Mouse (Mus musculus) thymus, postnatal 14 days (tissue): ENCODE results near the gene Stambpl1.
A peak's percentile ranks its signal among the peaks of the same experiment; 100 is the strongest.

ENCODE experiments used
- DNase-seq: peaks from one replicate; pipeline ENCODE4 v3.0.0; 2021

Gene Stambpl1

GRCm38 (mm10) chr19:34192008-34192963, at the start of gene Stambpl1:
Stambpl1 (plus strand) TSS chr19:34192229.
- DNase-seq, result peak; percentile 94

DNA sequence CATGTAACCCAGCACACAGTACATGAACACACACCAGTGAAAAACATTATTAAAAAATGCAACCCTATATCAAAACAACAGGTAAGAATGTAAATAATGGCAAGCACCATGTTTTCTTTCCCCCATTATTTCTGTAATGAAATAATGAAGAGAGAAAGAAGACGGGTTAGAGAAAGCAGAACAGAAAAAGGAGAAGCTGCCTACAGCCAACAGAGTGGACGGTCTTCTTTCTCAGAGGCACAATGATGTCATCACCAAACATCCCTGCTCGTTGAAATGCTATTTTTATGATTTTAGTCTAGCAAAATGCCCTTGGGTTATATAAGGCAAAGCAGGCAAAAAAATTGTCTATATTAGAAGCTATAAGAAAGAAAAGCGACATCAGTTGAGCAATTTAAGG, 43.6 kb upstream of the Stambpl1 start:
- no peak for DNase-seq

GRCm38 (mm10) chr19:34151909-34152308, 40.1 kb upstream of the Stambpl1 start:
- peak; percentile 59 for DNase-seq

DNA sequence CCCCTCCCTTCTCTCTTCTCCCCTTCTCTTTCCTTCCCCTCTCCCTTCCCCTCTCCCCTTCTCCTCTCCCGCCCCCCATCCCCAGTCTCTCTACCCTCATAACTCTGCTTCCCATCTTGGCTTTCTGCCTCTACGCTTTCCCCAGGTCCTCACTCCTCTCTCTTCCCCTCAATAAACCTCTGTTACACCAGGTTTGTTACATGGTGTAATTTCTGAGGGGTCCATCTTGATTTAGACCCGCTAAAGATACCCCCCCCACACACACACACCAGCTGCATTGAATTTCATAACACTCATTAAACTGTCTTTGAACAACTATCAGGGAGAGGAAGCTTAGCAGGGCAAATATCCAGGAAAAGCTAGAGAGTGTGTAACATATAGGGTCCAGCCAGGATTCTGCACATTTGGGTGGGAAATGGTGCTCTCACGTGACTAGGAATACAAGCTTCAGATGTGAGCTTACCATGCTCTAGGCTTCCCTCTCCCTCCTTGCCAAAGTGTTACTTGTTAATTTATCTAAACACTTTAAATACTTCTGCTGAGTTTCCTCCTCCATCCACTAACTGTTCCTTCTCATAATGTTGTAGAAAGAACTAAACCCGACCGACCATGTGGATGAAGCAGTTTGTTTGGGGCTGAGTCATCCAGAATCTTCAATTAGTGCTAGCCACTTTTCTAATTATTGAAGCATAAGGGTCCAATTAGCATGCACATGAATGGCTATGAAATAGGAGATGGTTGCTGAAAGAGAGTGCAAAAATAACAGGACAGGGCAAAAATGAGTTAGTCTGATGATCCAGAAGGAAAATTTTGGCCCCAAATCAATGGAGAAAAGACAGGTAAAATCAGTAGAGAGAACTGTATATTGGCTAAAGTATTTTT, 38.5 kb upstream of the Stambpl1 start:
- DNase-seq, result peak; percentile 3

DNA sequence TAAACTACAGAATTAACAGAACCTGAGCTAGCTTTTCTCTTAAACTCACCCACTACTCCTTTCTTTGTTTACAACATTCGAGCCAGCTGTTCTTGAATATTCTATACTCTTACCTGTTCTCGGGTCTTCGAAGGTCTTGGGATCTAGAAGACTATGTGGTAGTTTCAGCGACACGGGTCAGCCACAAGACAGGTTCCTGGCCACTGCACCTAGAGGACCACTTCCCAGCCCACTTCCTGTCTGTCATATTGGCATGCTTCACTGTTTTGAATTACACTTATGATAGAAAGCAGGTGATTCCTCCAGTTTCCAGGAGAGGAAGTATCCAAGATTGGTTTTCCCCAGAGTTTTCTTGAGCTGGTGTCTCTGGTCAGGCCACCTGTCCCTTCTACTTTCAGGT, 29.3 kb upstream of the Stambpl1 start:
- DNase-seq, result peak; percentile 15

DNA sequence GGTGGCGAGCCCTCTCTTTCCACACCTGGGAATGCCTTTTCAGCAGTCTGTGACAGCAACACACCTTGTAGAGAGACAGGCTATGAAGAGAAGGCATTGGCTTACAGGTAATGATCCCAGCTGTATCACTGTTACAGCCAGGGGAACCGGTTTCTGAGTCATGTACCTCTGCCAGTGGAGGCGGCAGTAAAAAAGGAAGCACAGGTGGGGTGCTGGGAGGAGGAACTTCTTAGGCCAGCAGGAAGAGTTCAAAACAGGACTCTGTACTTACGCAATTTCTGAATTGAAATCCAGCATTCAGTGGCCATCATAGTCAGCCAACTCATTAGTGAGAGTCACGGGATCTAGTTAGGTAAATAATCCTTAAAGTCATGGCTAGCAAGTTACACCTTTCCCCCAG, 26.1 kb upstream of the Stambpl1 start, which contains the start of gene Ankrd22:
Gene Ankrd22 (minus strand): TSS at position 163 of the 400 bp plus-strand sequence.
- DNase-seq, result peak; percentile 70

DNA sequence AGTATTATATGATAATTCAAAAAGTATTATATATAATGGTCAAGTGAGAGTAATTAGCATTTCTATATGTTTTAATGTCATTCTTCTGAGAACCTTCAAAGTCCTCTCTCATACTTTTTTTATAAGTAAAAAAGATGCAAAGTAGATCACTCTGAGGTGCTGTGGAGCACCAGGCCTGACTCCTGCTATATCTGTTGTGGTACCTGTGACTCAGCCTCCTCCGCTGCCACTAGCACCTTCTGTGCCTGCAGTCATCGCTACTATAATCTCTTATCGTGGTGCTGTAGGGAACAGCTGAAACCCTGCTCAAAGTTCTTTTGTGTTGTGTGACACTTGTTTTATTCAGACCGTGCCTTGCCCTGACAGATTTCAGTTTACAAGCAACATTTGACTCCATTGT, 25.6 kb upstream of the Stambpl1 start:
- peak; percentile 18 for DNase-seq

- peak; percentile 61 for DNase-seq
These were observed 23.9 kb upstream of the Stambpl1 start for GRCm38 (mm10) chr19:34167896-34168661.

GRCm38 (mm10) chr19:34169121-34169520, 22.9 kb upstream of the Stambpl1 start:
- DNase-seq, result no peak

- no peak for DNase-seq
These were observed 20.9 kb upstream of the Stambpl1 start for GRCm38 (mm10) chr19:34171167-34171566.

DNA sequence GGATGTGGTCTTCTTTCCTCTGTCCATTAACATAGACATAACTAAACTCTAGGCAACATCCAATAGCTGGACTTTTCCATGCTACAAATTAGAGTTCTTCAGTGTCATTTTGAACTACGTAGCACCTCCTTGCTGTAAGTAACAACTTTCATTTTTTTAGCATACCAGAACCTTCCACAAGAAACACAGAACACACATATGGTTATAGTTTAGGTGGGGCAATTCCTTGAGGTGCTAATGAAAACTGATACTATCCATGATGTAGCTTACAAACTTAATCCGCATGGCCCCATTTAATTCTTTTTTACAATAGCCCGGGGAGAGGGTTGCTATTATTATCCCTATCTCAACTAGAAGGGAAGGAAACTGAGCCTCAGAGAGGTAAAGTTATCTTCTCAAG, 18.0 kb upstream of the Stambpl1 start:
- DNase-seq, result no peak

DNA sequence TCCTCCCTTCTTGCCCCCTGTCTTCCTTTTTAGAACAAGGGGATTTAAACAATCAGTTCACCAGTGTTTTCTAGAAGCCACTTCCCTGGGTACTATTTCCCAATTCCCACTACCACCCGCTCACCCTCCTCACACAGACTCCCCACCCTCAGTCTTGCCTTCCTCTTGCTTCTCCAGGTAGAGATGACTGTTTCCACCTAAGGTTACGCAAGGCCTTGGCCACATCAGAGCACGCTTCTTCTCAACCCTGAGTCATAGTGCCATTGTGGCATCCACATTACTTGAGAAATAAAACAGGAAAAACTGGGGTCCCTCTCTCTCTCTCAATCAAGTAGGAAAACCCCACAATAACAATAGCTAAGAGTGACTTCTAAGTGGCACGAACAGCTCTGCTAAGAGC, 12.9 kb upstream of the Stambpl1 start:
- DNase-seq, result no peak

- DNase-seq, result no peak
These were observed 11.7 kb upstream of the Stambpl1 start for GRCm38 (mm10) chr19:34180316-34180715.

DNA sequence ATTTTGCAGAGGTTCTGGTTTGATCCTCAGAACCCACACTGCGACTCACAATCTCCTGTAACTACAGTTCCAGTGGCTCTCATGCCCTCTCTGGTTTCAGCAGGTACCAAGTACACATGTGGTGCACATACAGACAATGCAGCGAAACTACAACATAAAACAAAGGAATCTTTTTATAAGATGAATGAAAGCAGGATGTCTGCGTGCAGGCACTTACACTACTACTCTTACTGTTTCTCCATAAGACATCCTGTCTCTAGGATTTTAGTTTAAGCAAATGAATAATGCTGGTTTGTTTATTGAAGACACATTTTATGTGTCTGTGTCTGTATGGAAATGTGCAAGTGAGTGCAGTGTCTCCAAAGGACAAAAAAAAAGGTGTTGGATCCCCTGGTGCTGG, 10.8 kb upstream of the Stambpl1 start:
- DNase-seq, result peak; percentile 43

GRCm38 (mm10) chr19:34182490-34182889, 9.5 kb upstream of the Stambpl1 start:
- DNase-seq, result no peak

DNA sequence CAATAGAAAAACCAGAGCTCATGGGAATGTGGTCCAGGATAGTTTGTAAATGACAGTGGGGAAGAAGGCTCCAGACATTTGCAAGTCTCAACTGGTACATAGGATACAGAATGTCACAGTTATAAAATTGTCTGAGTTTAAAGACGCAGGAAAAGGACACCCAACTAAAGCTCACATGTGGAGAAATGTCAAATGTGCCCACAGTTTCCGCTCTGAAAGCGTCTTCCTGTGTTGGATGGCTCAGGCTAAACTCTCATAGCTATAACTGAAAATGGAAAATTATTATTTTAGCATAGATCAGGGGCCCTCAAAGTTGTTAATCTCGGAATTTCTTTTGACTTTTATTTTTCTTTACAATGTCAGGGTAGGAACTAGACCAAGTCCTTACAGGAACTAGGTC, 5.2 kb upstream of the Stambpl1 start:
- peak; percentile 60 for DNase-seq

GRCm38 (mm10) chr19:34191645-34192007, 403 bp upstream of the Stambpl1 start:
- DNase-seq, result no peak

- peak; percentile 52 for DNase-seq
These were observed 1.1 kb downstream of the Stambpl1 start for GRCm38 (mm10) chr19:34193149-34193548.

- DNase-seq, result no peak
These were observed 1.7 kb downstream of the Stambpl1 start for GRCm38 (mm10) chr19:34193683-34194082.

DNA sequence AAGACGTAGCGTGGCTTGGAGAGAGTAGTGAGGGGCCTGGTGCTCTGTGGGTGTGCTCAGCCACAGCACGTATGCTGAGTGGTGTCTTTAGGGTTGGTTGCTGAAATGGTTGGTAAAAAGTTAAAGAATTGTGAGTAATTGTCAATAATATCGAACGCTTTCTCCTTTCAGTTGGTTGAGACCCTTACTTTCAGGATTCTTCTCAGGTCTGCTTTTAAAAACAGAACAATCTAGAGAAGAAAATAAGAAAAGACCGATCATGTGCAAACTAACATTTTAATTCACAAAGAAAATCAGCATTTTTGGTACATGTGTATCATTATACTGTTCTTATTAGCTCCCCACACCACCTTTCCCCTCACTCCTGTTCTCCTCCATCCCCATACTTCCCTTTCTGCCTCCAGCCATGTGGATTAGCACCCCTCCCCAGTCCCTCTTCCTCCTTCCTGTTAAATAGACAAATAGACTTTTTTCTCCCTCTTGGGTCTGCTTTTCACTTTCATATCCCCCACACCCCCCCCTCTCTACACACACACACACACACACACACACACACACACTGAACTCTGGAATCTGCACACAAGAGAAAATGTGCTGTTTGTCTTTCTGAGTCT, 2.2 kb downstream of the Stambpl1 start:
- DNase-seq, result no peak

GRCm38 (mm10) chr19:34195031-34195430, 3.0 kb downstream of the Stambpl1 start:
- DNase-seq, result no peak

DNA sequence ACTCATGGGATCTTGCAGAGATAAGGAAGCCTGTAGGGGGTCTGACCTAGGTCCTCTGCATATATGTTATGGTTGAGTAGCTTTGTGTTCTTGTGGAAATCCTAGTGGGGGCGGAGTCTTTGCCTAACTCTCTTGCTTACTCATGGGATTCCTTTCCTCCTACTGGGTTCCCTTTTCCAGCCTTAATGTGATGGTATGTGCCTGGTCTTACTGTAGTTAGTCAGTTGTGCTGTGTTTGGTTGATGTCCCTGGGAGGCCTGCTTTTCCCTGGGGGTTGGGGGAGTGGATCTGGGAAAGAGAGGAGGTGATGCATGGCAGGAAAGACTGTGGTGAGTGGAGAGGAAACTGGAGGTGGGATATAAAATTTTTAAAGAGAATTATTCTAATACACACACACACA, 6.0 kb downstream of the Stambpl1 start:
- no peak for DNase-seq
